16 mouse cellular contexts compared by ENCODE assay signal in genomic region chr6:13613671-13614070, GRCm38 (mm10).
"Had no signal": no experiment of that assay in that cellular context is flagged by ENCODE, and none has a peak within 500 bp of the region (broad histone marks: within the 10 kb centered on the region; RNA-seq: fewer than 3 reads in every experiment).

No protein-coding gene starts in this region.

- H3K4me3 ChIP-seq: liver, embryonic 12.5 days; liver, embryonic 15.5 days; lung, embryonic 15.5 days; megakaryocyte, embryonic 14.5 days had no signal

- H3K27ac ChIP-seq: liver, embryonic 12.5 days; liver, embryonic 15.5 days; lung, embryonic 15.5 days had no signal

- H3K27me3 ChIP-seq: liver, embryonic 12.5 days; liver, embryonic 15.5 days; lung, embryonic 15.5 days; megakaryocyte, embryonic 14.5 days had no signal

- H3K4me1 ChIP-seq: lung, embryonic 15.5 days had no signal

- DNase-seq: kidney, adult 8-10 months; kidney, postnatal 14 days; kidney, postnatal 4 days; left cerebral cortex, postnatal 4 days; liver; lung, adult 18-20 months; lung, postnatal 10 days; lung, postnatal 36 days; midbrain, embryonic 14.5 days; thymus, adult 18-20 months; thymus, postnatal 36 days had no signal

- H3K9ac ChIP-seq: liver, embryonic 12.5 days; liver, embryonic 15.5 days; lung, embryonic 15.5 days had no signal

- ATAC-seq: liver, embryonic 12.5 days had no signal

- H3K4me2 ChIP-seq: liver, embryonic 12.5 days; liver, embryonic 15.5 days; lung, embryonic 15.5 days; midbrain, embryonic 11.5 days had no signal

- H3K9me3 ChIP-seq: liver, embryonic 12.5 days; liver, embryonic 15.5 days; lung, embryonic 15.5 days; megakaryocyte, embryonic 14.5 days had no signal

- H3K36me3 ChIP-seq: liver, embryonic 12.5 days; liver, embryonic 15.5 days; lung, embryonic 15.5 days had no signal
